Mouse (Mus musculus): ENCODE data around the gene Tnfsf9.

DNA sequence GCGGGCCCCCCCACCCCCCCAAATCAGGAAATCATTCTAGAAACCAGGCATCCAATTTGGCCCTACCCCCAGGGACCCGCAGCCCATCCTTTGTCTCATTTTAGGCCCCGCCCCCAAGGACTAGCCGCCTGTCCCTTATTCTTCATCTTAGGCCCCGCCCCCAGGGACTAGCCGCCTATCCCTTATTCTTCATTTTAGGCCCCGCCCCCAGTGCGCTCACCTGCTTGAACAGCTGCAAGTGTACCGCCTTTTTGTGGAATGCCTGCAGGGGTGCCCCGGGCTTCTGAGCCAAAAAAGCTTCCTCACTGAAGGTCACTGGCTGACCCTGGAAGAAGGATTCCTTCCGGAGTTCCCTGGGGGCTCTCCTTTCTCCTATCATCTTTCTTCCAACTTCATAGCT is 34.4 kb upstream of the Tnfsf9 start:
- TF ChIP-seq CTCF (IDR thresholded peaks at IDR 0.05; ENCODE audit: borderline replicate concordance, insufficient read depth, low read depth, low read length) (no peak), POLR2A (IDR thresholded peaks at IDR 0.05; ENCODE audit: borderline replicate concordance, insufficient read depth, low read length) (no peak)

Data from cerebellum, adult 2 months (tissue).